24 mouse cellular contexts compared by ENCODE assay signal in genomic region chr10:25036928-25037327, GRCm38 (mm10).
A peak's percentile ranks its signal among the peaks of the same experiment; 100 is the strongest.
DNase-seq lines count a peak whose midpoint lies in the region; ATAC-seq and TF ChIP-seq lines count a peak whose summit lies in the region.
"Had no signal": no experiment of that assay in that cellular context is flagged by ENCODE, and none has a peak within 500 bp of the region (broad histone marks: within the 10 kb centered on the region; RNA-seq: fewer than 3 reads in every experiment).

No protein-coding gene starts in this region.

- no peak overlapping the region for H3K4me2 ChIP-seq in lung, postnatal 0 days (replicated peaks; ENCODE audit: low read depth, low read length)
- H3K4me2 ChIP-seq: heart, embryonic 12.5 days; heart, embryonic 15.5 days; hindbrain, embryonic 14.5 days; intestine, embryonic 15.5 days had no signal

- H3K4me1 ChIP-seq in forebrain, embryonic 10.5 days = no peaks in the 10 kb centered on the region
- no peaks in the 10 kb centered on the region for H3K4me1 ChIP-seq in lung, postnatal 0 days (ENCODE audit: insufficient read depth, low read depth, low read length)
- H3K4me1 ChIP-seq: heart, embryonic 12.5 days; heart, embryonic 15.5 days; intestine, embryonic 15.5 days had no signal

- WGBS in forebrain, embryonic 10.5 days = 83% methylated on average over 3 of the region's 3 CpGs
- WGBS in lung, postnatal 0 days = 71% methylated on average over 3 of the region's 3 CpGs

- no peaks in the 10 kb centered on the region for H3K9me3 ChIP-seq in forebrain, embryonic 10.5 days
- H3K9me3 ChIP-seq in lung, postnatal 0 days (ENCODE audit: low read length) = no peaks in the 10 kb centered on the region
- H3K9me3 ChIP-seq: heart, embryonic 12.5 days; heart, embryonic 15.5 days; intestine, embryonic 15.5 days had no signal

- peak; percentile 75 for ATAC-seq in CD4-positive, CD25-positive, alpha-beta regulatory T cell, adult 4 months
- 0 out of 2 replicates have a peak, but pooled peaks have one; percentile 50 for ATAC-seq in megakaryocyte progenitor cell, adult 5-6 weeks (replicated peaks; ENCODE audit: poor library complexity)
- no peak for ATAC-seq in lung, postnatal 0 days
- ATAC-seq: forebrain, embryonic 14.5 days; forebrain, postnatal 0 days; hindbrain, postnatal 0 days; intestine, embryonic 15.5 days had no signal

- no peaks in the 10 kb centered on the region for H3K36me3 ChIP-seq in forebrain, embryonic 10.5 days (replicated peaks)
- H3K36me3 ChIP-seq in lung, postnatal 0 days (ENCODE audit: insufficient read depth, low read length) = no peaks in the 10 kb centered on the region
- H3K36me3 ChIP-seq: heart, embryonic 12.5 days; heart, embryonic 15.5 days; intestine, embryonic 15.5 days had no signal

- H3K27ac ChIP-seq in forebrain, embryonic 10.5 days = no peak overlapping the region
- no peak overlapping the region for H3K27ac ChIP-seq in lung, postnatal 0 days (ENCODE audit: low read length)
- H3K27ac ChIP-seq: heart, embryonic 15.5 days; hindbrain, embryonic 14.5 days; hindbrain, postnatal 0 days; intestine, embryonic 15.5 days had no signal

- peak; percentile 6 to 11 for DNase-seq in B cell, adult 2 months
- DNase-seq in induced T-regulatory cell, adult 2 months (ENCODE audit: low read depth) = peak; percentile 36
- DNase-seq in urinary bladder, adult 2 months (ENCODE audit: low spot score) = no peak
- DNase-seq in forebrain, embryonic 10.5 days (ENCODE audit: extremely low spot score, low spot score) = no peak
- no peak for DNase-seq in lung, postnatal 0 days (ENCODE audit: low spot score)
- DNase-seq in adrenal gland, adult 18-20 months (ENCODE audit: low spot score in 2 of 2) = no peak
- DNase-seq: adrenal gland, adult 2 months; adrenal gland, postnatal 14 days; cerebellum, adult 11 months; cerebellum, adult 2 months; cerebellum, postnatal 10 days; forebrain, postnatal 0 days; gastrocnemius, postnatal 25 days; heart, adult 18-20 months; heart, postnatal 10 days; heart, postnatal 36 days had no signal

- H3K9ac ChIP-seq in lung, postnatal 0 days (replicated peaks; ENCODE audit: low read depth) = no peak overlapping the region
- H3K9ac ChIP-seq: forebrain, postnatal 0 days; heart, embryonic 12.5 days; heart, embryonic 15.5 days; hindbrain, embryonic 14.5 days; intestine, embryonic 15.5 days had no signal

- H3K27me3 ChIP-seq in forebrain, embryonic 10.5 days (ENCODE audit: poor library complexity, severe bottlenecking) = no peaks in the 10 kb centered on the region
- no peaks in the 10 kb centered on the region for H3K27me3 ChIP-seq in lung, postnatal 0 days (replicated peaks; ENCODE audit: insufficient read depth, low read length)
- H3K27me3 ChIP-seq: heart, embryonic 12.5 days; heart, embryonic 15.5 days; intestine, embryonic 15.5 days had no signal

- no peak overlapping the region for H3K4me3 ChIP-seq in forebrain, embryonic 10.5 days
- H3K4me3 ChIP-seq in lung, postnatal 0 days (ENCODE audit: low read depth, low read length) = no peak overlapping the region
- H3K4me3 ChIP-seq: heart, embryonic 12.5 days; heart, embryonic 15.5 days; intestine, embryonic 15.5 days had no signal

- no peak for TF ChIP-seq CTCF in lung, postnatal 0 days (IDR thresholded peaks at IDR 0.05)

- TF ChIP-seq EP300 in lung, postnatal 0 days (IDR thresholded peaks at IDR 0.05) = no peak

Comparison
In these comparisons a context has a peak if more than half of its experiments do, and no peak if none do; other contexts are left out.
1. DNase-seq: peak in B cell, adult 2 months (2 of 2) and induced T-regulatory cell, adult 2 months (single experiment); none in urinary bladder, adult 2 months (single experiment), forebrain, embryonic 10.5 days (single experiment), lung, postnatal 0 days (single experiment) and adrenal gland, adult 18-20 months (0 of 2).